Mouse (Mus musculus) activated CD4-positive, CD25-positive, alpha-beta regulatory T cell (primary cell): ENCODE data around the gene Pcsk2. TPM values are rescaled to one million over a fixed set of nuclear protein-coding genes. Genes with fewer than 3 reads are reported as not detected.

Experiments
- polyA plus RNA-seq, 2 experiments: library from polyadenylated mRNA; unstranded; fragments of 100-300 nt; shearing (Covaris generic); gene quantifications; one replicate each; pipeline ENCODE4 v1.2.1; 2017

Gene Pcsk2
- polyA plus RNA-seq: not detected

DNA sequence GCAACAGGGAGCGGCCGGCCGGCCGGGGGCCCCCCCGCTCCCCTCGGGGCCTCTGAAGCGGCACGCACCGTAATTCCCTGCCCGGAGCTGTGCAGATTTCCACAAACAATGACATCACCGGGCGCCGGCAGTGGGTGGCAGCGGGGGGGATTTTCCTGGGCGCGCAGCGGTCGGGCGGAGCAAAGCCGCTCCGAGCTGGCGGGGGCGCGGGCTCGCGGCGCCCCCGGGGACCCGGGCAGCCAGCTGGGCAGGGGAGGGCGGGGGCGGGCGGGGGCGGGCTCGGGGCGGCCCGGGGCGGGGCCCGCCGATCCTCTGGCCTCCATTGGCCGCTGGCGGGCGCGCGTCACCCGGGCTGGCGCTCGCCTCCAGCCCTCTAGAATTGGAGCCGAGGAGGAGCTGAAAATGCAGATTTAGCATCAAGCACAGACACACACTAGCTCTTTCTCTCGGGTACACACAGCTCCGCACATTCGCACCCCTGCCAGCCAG, at the start of gene Pcsk2:
Pcsk2 (plus strand) TSS at position 399 of the 489 bp plus-strand sequence.

DNA sequence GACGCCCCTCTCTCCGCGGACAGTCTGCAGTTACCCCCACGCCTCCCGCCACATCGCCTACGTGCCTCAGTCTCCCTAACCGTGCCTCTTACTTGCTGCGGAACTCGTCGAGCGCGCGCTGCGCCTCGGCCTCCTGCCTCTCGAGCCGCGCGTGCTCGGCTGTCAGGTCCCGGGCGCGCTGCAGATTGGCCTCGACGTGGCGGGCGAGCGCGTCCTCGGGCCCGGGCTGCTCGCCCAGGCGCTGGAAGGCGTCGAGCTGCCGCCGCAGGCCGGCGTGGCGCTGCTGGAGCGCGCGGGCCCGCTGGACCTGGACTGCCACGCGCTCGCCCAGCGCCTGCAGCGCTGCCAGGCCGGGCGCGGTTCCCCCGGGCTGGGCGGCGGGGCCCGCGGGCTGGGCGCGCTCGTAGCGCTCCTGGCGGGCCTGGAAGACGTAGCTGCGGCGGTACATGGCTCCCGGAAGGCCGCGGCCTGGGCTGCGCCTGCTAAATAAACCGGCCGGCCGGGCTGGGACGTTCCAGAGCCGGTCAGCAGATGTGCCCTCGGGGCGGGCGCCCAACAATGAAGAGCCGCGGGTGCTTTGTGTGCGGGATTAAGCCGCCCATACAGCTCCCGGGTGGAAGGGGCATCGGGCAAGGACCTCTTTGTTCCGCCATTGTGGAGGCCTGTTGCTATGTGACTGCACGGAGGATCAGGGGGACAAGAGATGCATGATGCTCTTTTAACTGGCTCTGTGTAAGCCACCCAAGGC, 316.7 kb downstream of the Pcsk2 start, which contains the start of gene Bfsp1:
Bfsp1 (minus strand) TSS at position 690 of the 748 bp plus-strand sequence.

